Mouse (Mus musculus) heart, embryonic 13.5 days (tissue): Measurements from ENCODE around the gene 4930402H24Rik. TPM values are rescaled to one million over a fixed set of nuclear protein-coding genes. Genes with fewer than 3 reads are reported as not detected.

ENCODE experiments used
- ATAC-seq: fragments of 200-750 bp; cut with Nextera tagmentation; 2 replicates; pipeline ENCODE4 v1.8.0; 2017; ENCODE audit warnings: moderate TSS enrichment; ENCODE audit not compliant: insufficient number of reproducible peaks, low FRiP score, low TSS enrichment; ENCODE audit errors: extremely low read depth
- H3K27ac ChIP-seq: fragments of 300-500 bp; sonication (generic); replicated peaks from 2 replicates; pipeline ENCODE4 v1.5.1; 2015; ENCODE audit warnings: moderate library complexity, mild to moderate bottlenecking, inconsistent platforms
- H3K27me3 ChIP-seq: fragments of 300-500 bp; sonication (generic); replicated peaks from 2 replicates; pipeline ENCODE4 v1.6.1; 2015; ENCODE audit warnings: mild to moderate bottlenecking, inconsistent platforms
- H3K36me3 ChIP-seq: fragments of 300-500 bp; sonication (generic); 2 replicates; pipeline ENCODE4 v1.6.1; 2015; ENCODE audit warnings: mild to moderate bottlenecking, inconsistent platforms
- H3K4me1 ChIP-seq: fragments of 300-500 bp; sonication (generic); 2 replicates; pipeline ENCODE4 v1.6.1; 2015; ENCODE audit warnings: inconsistent platforms
- H3K4me2 ChIP-seq: fragments of 300-500 bp; sonication (generic); 2 replicates; pipeline ENCODE4 v1.6.1; 2015; ENCODE audit warnings: inconsistent platforms, mild to moderate bottlenecking, moderate library complexity
- H3K4me3 ChIP-seq: fragments of 300-500 bp; sonication (generic); 2 replicates; pipeline ENCODE4 v1.5.1; 2015; ENCODE audit warnings: moderate library complexity, mild to moderate bottlenecking, inconsistent platforms
- H3K9ac ChIP-seq: fragments of 300-500 bp; sonication (generic); 2 replicates; pipeline ENCODE4 v1.6.1; 2015; ENCODE audit warnings: inconsistent platforms, mild to moderate bottlenecking, moderate library complexity
- H3K9me3 ChIP-seq: fragments of 300-500 bp; sonication (generic); 2 replicates; pipeline ENCODE4 v1.6.1; 2016; ENCODE audit warnings: inconsistent platforms
- WGBS: fragments of 180-500 bp; shearing (Covaris S2); methylation state at CpG from one replicate; pipeline ENCODE4 v1.1.7; 2015; ENCODE audit warnings: mixed read lengths; 5-methylcytosine and 5-hydroxymethylcytosine counted together
- polyA plus RNA-seq: library from polyadenylated mRNA; unstranded; fragments of >200 nt; fragmentation: Nextera tagmentation; extraction: Ambion mirVana; gene quantifications from 2 replicates; pipeline ENCODE4 v1.2.1, GENCODE M21; 2015

4930402H24Rik gene
- polyA plus RNA-seq, 1 experiment from 2014 or later, result 44.5 TPM

GRCm38 (mm10) chr2:130851363-130852246, 54.6 kb downstream of the 4930402H24Rik start:
- H3K9ac ChIP-seq, result no peak overlapping the region
- ATAC-seq, result no peak
- no peaks in the 10 kb centered on the region for H3K36me3 ChIP-seq
- H3K9me3 ChIP-seq, result no peaks in the 10 kb centered on the region
- H3K4me1 ChIP-seq, result peaks cover 20% of the 10 kb centered on the region
- WGBS, result 67% methylated on average over 9 of the region's 9 CpGs
- no peak overlapping the region for H3K27ac ChIP-seq
- H3K4me3 ChIP-seq, result no peak overlapping the region
- no peak overlapping the region for H3K4me2 ChIP-seq
- no peaks in the 10 kb centered on the region for H3K27me3 ChIP-seq

- Histone ChIP-seq H3K9me3 (no peaks in the 10 kb centered on the region), H3K4me2 (no peak overlapping the region), H3K4me1 (peaks cover 21% of the 10 kb centered on the region), H3K27me3 (no peaks in the 10 kb centered on the region), H3K27ac (no peak overlapping the region), H3K9ac (no peak overlapping the region), H3K36me3 (no peaks in the 10 kb centered on the region), H3K4me3 (no peak overlapping the region)
- ATAC-seq, result no peak
- WGBS, result 45% methylated on average over 4 of the region's 4 CpGs
Measured at GRCm38 (mm10) chr2:130849688-130850087, 56.5 kb downstream of the 4930402H24Rik start.

DNA sequence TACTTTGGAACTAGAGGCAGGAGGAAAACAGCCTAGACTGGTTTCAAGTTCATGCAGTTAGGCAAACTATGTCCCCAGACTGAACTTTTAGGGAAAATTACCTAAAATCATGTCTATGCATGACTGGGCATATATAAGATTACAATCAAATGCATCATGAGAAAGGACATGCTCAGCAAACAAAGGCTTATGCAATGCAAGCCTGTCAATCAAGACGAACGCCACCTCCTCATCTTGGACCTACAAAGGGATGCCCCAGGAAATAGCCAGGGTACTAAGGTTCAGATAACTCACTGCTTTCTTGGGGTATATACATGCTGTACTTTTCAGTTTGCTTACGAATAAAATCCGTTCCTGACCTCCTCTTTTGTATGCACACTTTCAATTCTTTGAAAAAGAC, 57.9 kb downstream of the 4930402H24Rik start:
- ATAC-seq, result no peak
- Histone ChIP-seq H3K4me1 (peaks cover 35% of the 10 kb centered on the region), H3K9ac (no peak overlapping the region), H3K4me2 (no peak overlapping the region), H3K36me3 (no peaks in the 10 kb centered on the region), H3K4me3 (no peak overlapping the region), H3K27ac (no peak overlapping the region), H3K27me3 (no peaks in the 10 kb centered on the region), H3K9me3 (no peaks in the 10 kb centered on the region)
- 80% methylated on average over 4 of the region's 4 CpGs for WGBS

GRCm38 (mm10) chr2:130843623-130844022, 62.6 kb downstream of the 4930402H24Rik start:
- ATAC-seq, result no peak
- Histone ChIP-seq H3K4me2 (peak overlapping the region; percentile 37), H3K4me1 (peaks cover 48% of the 10 kb centered on the region), H3K9ac (peak overlapping the region; percentile 6; the same call in 1 of the 2 replicates), H3K27ac (peak overlapping the region; percentile 81), H3K36me3 (no peaks in the 10 kb centered on the region), H3K4me3 (no peak overlapping the region), H3K9me3 (no peaks in the 10 kb centered on the region), H3K27me3 (no peaks in the 10 kb centered on the region)
- WGBS, result 6% methylated on average over 2 of the region's 2 CpGs

DNA sequence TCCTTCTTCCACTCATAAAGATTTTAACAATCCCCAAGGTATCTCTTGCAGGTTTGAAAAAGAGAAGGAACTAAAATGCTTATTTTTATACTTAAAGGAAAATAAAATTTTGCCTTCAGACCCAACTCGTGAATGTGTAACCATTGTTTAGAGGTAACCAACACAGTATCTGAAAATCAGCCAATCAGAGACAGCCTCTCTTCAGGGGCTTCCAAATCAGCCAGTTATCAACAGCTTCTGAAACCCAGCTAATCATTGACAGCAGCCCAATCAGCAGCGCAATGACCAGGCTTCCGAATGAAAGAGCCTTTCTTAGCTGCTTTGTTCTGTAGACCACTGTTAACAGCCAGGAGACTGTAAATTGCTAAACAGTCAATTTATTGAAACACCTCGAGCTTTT, 65.4 kb downstream of the 4930402H24Rik start:
- H3K36me3 ChIP-seq, result peaks cover 22% of the 10 kb centered on the region
- no peak overlapping the region for H3K27ac ChIP-seq
- H3K4me3 ChIP-seq, result peak overlapping the region; percentile 97; the same call in 1 of the 2 replicates
- H3K9ac ChIP-seq, result no peak overlapping the region
- H3K27me3 ChIP-seq, result no peaks in the 10 kb centered on the region
- ATAC-seq, result no peak
- 21% methylated on average over 4 of the region's 4 CpGs for WGBS
- peak overlapping the region; percentile 72 for H3K4me2 ChIP-seq
- H3K4me1 ChIP-seq, result peaks cover 61% of the 10 kb centered on the region
- no peaks in the 10 kb centered on the region for H3K9me3 ChIP-seq

- Histone ChIP-seq H3K4me1 (peaks cover 61% of the 10 kb centered on the region), H3K9ac (peak overlapping the region; percentile 98), H3K9me3 (no peaks in the 10 kb centered on the region), H3K36me3 (peaks cover 30% of the 10 kb centered on the region), H3K27me3 (no peaks in the 10 kb centered on the region), H3K27ac (peak overlapping the region; percentile 96), H3K4me3 (peak overlapping the region; percentile 97), H3K4me2 (peak overlapping the region; percentile 72)
- under 1% methylated on average over 47 of the region's 77 CpGs for WGBS
- peak; percentile 86 for ATAC-seq
Measured at GRCm38 (mm10) chr2:130839874-130840661, 66.1 kb downstream of the 4930402H24Rik start.

DNA sequence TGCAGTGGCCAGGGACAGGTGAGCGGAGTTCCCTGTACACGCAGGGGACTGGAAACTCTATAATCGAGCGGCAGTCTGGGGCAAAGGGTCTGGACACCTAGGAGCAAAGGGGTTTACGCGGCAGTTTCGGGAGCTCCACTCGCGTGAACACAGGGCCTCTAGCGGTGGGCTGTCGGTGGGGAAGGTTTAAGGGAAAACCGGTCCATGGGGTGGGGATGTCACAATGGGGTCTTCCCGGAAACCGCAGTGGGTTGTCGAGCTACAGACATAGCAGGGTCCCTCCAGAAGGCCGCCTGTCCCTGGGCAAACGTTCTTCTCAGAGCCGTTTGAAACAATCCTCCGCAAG, 66.7 kb downstream of the 4930402H24Rik start:
- Histone ChIP-seq H3K4me1 (peaks cover 58% of the 10 kb centered on the region), H3K9me3 (no peaks in the 10 kb centered on the region), H3K4me3 (peak overlapping the region; percentile 97), H3K4me2 (peak overlapping the region; percentile 72), H3K9ac (peak overlapping the region; percentile 98), H3K36me3 (peaks cover 35% of the 10 kb centered on the region), H3K27me3 (no peaks in the 10 kb centered on the region), H3K27ac (peak overlapping the region; percentile 96)
- peak; percentile 12; the same call in 1 of the 2 replicates for ATAC-seq
- WGBS, result under 1% methylated on average over 19 of the region's 19 CpGs

DNA sequence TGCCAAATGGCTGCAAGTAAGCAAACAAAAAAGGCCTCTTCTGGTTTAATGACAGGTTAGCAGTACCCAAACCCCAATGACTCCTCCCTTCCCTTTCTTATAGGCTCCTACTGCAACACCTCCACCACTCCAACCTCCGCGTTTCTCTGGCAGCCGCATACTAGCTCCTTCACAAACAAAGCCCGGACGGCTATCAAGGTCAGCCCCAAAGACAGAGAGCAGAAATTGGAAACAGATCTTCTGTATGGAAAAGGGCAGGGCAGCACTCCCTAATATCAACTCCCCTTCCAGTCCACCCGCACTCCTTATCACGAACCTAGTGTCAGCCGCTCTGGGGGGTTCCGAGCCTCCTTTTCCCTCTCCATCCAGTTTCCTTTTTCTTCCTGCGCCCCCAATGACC, 67.1 kb downstream of the 4930402H24Rik start:
- Histone ChIP-seq H3K9ac (peak overlapping the region; percentile 98), H3K27ac (peak overlapping the region; percentile 96), H3K9me3 (no peaks in the 10 kb centered on the region), H3K4me1 (peaks cover 54% of the 10 kb centered on the region), H3K36me3 (peaks cover 36% of the 10 kb centered on the region), H3K4me2 (peak overlapping the region; percentile 72), H3K27me3 (no peaks in the 10 kb centered on the region), H3K4me3 (peak overlapping the region; percentile 97)
- ATAC-seq, result no peak
- WGBS, result under 1% methylated on average over 10 of the region's 10 CpGs

GRCm38 (mm10) chr2:130838131-130838530, 68.1 kb downstream of the 4930402H24Rik start:
- H3K4me2 ChIP-seq, result peak overlapping the region; percentile 72
- H3K9me3 ChIP-seq, result no peaks in the 10 kb centered on the region
- WGBS, result 58% methylated on average over 1 of the region's 1 CpGs
- H3K27me3 ChIP-seq, result no peaks in the 10 kb centered on the region
- H3K36me3 ChIP-seq, result peaks cover 36% of the 10 kb centered on the region
- peak overlapping the region; percentile 98 for H3K9ac ChIP-seq
- no peak for ATAC-seq
- peak overlapping the region; percentile 97 for H3K4me3 ChIP-seq
- H3K4me1 ChIP-seq, result peaks cover 49% of the 10 kb centered on the region
- H3K27ac ChIP-seq, result peak overlapping the region; percentile 96

- Histone ChIP-seq H3K27me3 (no peaks in the 10 kb centered on the region), H3K9ac (no peak overlapping the region), H3K36me3 (peaks cover 66% of the 10 kb centered on the region), H3K4me1 (peaks cover 32% of the 10 kb centered on the region), H3K4me3 (no peak overlapping the region), H3K27ac (no peak overlapping the region), H3K4me2 (no peak overlapping the region), H3K9me3 (no peaks in the 10 kb centered on the region)
- ATAC-seq, result no peak
- WGBS, result 77% methylated on average over 3 of the region's 3 CpGs
Measured at GRCm38 (mm10) chr2:130833699-130834098, 72.5 kb downstream of the 4930402H24Rik start.

GRCm38 (mm10) chr2:130832582-130832981, 73.6 kb downstream of the 4930402H24Rik start:
- 47% methylated on average over 1 of the region's 1 CpGs for WGBS
- Histone ChIP-seq H3K27ac (peak overlapping the region; percentile 57), H3K9me3 (no peaks in the 10 kb centered on the region), H3K36me3 (peaks cover 64% of the 10 kb centered on the region), H3K4me1 (peaks cover 24% of the 10 kb centered on the region), H3K4me3 (no peak overlapping the region), H3K4me2 (no peak overlapping the region), H3K27me3 (no peaks in the 10 kb centered on the region), H3K9ac (no peak overlapping the region)
- ATAC-seq, result no peak; the same call in 1 of the 2 replicates
